In genomic region chr4:135167816-135168527, GRCm38 (mm10) we compare ENCODE assay signal across 19 mouse cellular contexts. TPM values are rescaled to one million over a fixed set of nuclear protein-coding genes. Genes with fewer than 3 reads are reported as not detected.
DNase-seq lines count a peak whose midpoint lies in the region; ATAC-seq lines count a peak whose summit lies in the region.
"Had no signal": no experiment of that assay in that cellular context is flagged by ENCODE, and none has a peak within 500 bp of the region (broad histone marks: within the 10 kb centered on the region; RNA-seq: fewer than 3 reads in every experiment).

No protein-coding gene starts in this region.

- 0 out of 2 replicates have a peak overlapping the region, but pooled peaks have one; percentile 32 for H3K9ac ChIP-seq in embryonic facial prominence, embryonic 13.5 days
- no peak overlapping the region for H3K9ac ChIP-seq in liver, embryonic 12.5 days
- H3K9ac ChIP-seq: heart, embryonic 15.5 days; hindbrain, embryonic 14.5 days; midbrain, embryonic 15.5 days; neural tube, embryonic 13.5 days had no signal

- 46% methylated on average over 7 of the region's 7 CpGs for WGBS in heart, embryonic 10.5 days
- WGBS in embryonic facial prominence, embryonic 13.5 days: 53% methylated on average over 7 of the region's 7 CpGs
- WGBS in liver, embryonic 12.5 days (ENCODE audit: insufficient replicate concordance): 26% methylated on average over 7 of the region's 7 CpGs

- peak overlapping the region; percentile 24; the same call in 1 of the 2 replicates for H3K27ac ChIP-seq in heart, embryonic 10.5 days
- peak overlapping the region; percentile 75; the same call in 1 of the 2 replicates for H3K27ac ChIP-seq in embryonic facial prominence, embryonic 13.5 days
- peak overlapping the region; percentile 49 for H3K27ac ChIP-seq in liver, embryonic 12.5 days
- H3K27ac ChIP-seq: heart, embryonic 15.5 days; hindbrain, embryonic 14.5 days; left cerebral cortex, adult 2 months; midbrain, embryonic 15.5 days had no signal

- no peak overlapping the region for H3K4me3 ChIP-seq in heart, embryonic 10.5 days
- H3K4me3 ChIP-seq in embryonic facial prominence, embryonic 13.5 days: no peak overlapping the region
- no peak overlapping the region for H3K4me3 ChIP-seq in liver, embryonic 12.5 days
- H3K4me3 ChIP-seq: heart, embryonic 15.5 days; left cerebral cortex, adult 2 months; midbrain, embryonic 15.5 days; neural tube, embryonic 13.5 days had no signal

- peaks cover 100% of the 10 kb centered on the region for H3K27me3 ChIP-seq in heart, embryonic 10.5 days (ENCODE audit: insufficient read depth, poor library complexity, severe bottlenecking)
- peaks cover 93% of the 10 kb centered on the region for H3K27me3 ChIP-seq in embryonic facial prominence, embryonic 13.5 days
- H3K27me3 ChIP-seq in liver, embryonic 12.5 days (replicated peaks): peaks cover 89% of the 10 kb centered on the region

- peaks cover 51% of the 10 kb centered on the region for H3K4me1 ChIP-seq in heart, embryonic 10.5 days
- H3K4me1 ChIP-seq in embryonic facial prominence, embryonic 13.5 days: peaks cover 50% of the 10 kb centered on the region
- H3K4me1 ChIP-seq in liver, embryonic 12.5 days: peaks cover 56% of the 10 kb centered on the region

- DNase-seq in heart, embryonic 10.5 days (ENCODE audit: low spot score): no peak
- DNase-seq in heart, postnatal 14 days: no peak
- peak; percentile 67 for DNase-seq in ES-CJ7 (ENCODE audit: low read depth, low spot score)
- DNase-seq in layer of hippocampus, adult 8-10 months (ENCODE audit: low spot score in 2 of 2): no peak
- DNase-seq in frontal cortex, postnatal 14 days (ENCODE audit: low spot score in 2 of 2): no peak
- DNase-seq in yolk sac, embryonic 10.5 days (ENCODE audit: low spot score): no peak
- DNase-seq: adrenal gland, postnatal 25 days; B cell, adult 2 months; cerebellum, adult 9-10 months; kidney, adult 2 months; lung, adult 2 months had no signal

- H3K9me3 ChIP-seq in heart, embryonic 10.5 days: no peaks in the 10 kb centered on the region
- no peaks in the 10 kb centered on the region for H3K9me3 ChIP-seq in embryonic facial prominence, embryonic 13.5 days
- H3K9me3 ChIP-seq in liver, embryonic 12.5 days (replicated peaks): no peaks in the 10 kb centered on the region
- H3K9me3 ChIP-seq: heart, embryonic 15.5 days; midbrain, embryonic 15.5 days; neural tube, embryonic 13.5 days had no signal

- H3K36me3 ChIP-seq in heart, embryonic 10.5 days: no peaks in the 10 kb centered on the region
- H3K36me3 ChIP-seq in embryonic facial prominence, embryonic 13.5 days: no peaks in the 10 kb centered on the region
- no peaks in the 10 kb centered on the region for H3K36me3 ChIP-seq in liver, embryonic 12.5 days
- H3K36me3 ChIP-seq: heart, embryonic 15.5 days; midbrain, embryonic 15.5 days; neural tube, embryonic 13.5 days had no signal

- ATAC-seq in embryonic facial prominence, embryonic 13.5 days (ENCODE audit: insufficient number of reproducible peaks, insufficient read depth, low FRiP score, low TSS enrichment, low read depth): no peak
- ATAC-seq in liver, embryonic 12.5 days: peak; percentile 50; the same call in 1 of the 2 replicates
- ATAC-seq: activated CD4-positive, CD25-positive, alpha-beta regulatory T cell, adult 4 months; midbrain, embryonic 15.5 days had no signal

- intact Hi-C loops in heart, postnatal 14 days (cut with DNase I): no loop called here

- H3K4me2 ChIP-seq in embryonic facial prominence, embryonic 13.5 days: 0 out of 2 replicates have a peak overlapping the region, but pooled peaks have one; percentile 51
- H3K4me2 ChIP-seq in liver, embryonic 12.5 days: peak overlapping the region; percentile 26
- H3K4me2 ChIP-seq: heart, embryonic 15.5 days; hindbrain, embryonic 14.5 days; midbrain, embryonic 15.5 days had no signal

RNA-seq across cellular contexts. Expression of gene Runx3, which starts 47.5 kb away (rescaled TPM):
- polyA plus RNA-seq in heart, embryonic 10.5 days (2016; fragmentation: Nextera tagmentation; extraction: Ambion mirVana): 0.05 TPM in 1 of 2 replicates, not detected in the other
- 1 to 10 TPM in 1 of 2 experiments, under 1 TPM in 1; 0.72 to 2.4 TPM for total RNA-seq in heart, postnatal 14 days (2021)
- 3.1 and 3.9 TPM in 2 replicates for polyA plus RNA-seq in embryonic facial prominence, embryonic 13.5 days (2015; fragmentation: Nextera tagmentation; extraction: Ambion mirVana)
- polyA plus RNA-seq in liver, embryonic 12.5 days (2016; fragmentation: Nextera tagmentation; extraction: Ambion mirVana): 0.51 and 0.54 TPM in 2 replicates
- under 1 TPM in 2 of 4 experiments, not detected in 2; 0.78 to 0.89 TPM for total RNA-seq in layer of hippocampus, adult 8-10 months (2022)
- polyA plus RNA-seq: hindbrain, embryonic 14.5 days; midbrain, embryonic 15.5 days had no signal

Comparison
In these comparisons a context has a peak if more than half of its experiments do, and no peak if none do; other contexts are left out.
1. H3K27ac ChIP-seq: peak in every context shown above with its lines; median percentile 75 in embryonic facial prominence, embryonic 13.5 days; 49 in liver, embryonic 12.5 days; 24 in heart, embryonic 10.5 days.